Mouse (Mus musculus): ENCODE data around the gene Nsf. TPM values are rescaled to one million over a fixed set of nuclear protein-coding genes. Genes with fewer than 3 reads are reported as not detected.

Gene Nsf
- polyA plus RNA-seq, 1 experiment, result 11.2 TPM

DNA sequence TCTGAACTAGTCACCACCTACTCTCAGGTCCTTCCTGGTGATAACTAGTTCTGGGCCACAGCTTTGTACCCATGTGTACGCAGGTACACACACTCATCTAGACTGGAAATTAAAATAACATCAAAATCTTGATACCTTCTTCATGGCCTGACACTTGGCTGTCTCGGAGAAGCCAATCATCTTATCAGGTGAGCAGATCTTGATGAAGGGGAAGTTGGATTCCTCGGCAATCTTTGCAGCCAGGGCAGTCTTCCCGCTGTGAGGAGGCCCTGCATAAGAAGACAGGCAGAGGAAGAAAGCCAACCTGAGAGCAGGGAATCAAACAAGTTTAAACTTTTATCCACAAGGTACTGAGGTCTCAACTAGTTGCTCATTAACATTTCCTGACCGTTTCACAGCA is 95.1 kb downstream of the Nsf start:
- TF ChIP-seq FLI1 (IDR thresholded peaks at IDR 0.05; ENCODE audit: low read length) (no peak), GATA1 (IDR thresholded peaks at IDR 0.05; ENCODE audit: borderline replicate concordance, low read length) (no peak)
- no peaks in the 10 kb centered on the region for H3K9me3 ChIP-seq
- no peaks in the 10 kb centered on the region for H3K27me3 ChIP-seq (replicated peaks)
- H3K4me3 ChIP-seq (replicated peaks), result no peak overlapping the region
- peaks cover 97% of the 10 kb centered on the region for H3K36me3 ChIP-seq (replicated peaks; ENCODE audit: low read length)
- H3K4me1 ChIP-seq, result peaks cover 11% of the 10 kb centered on the region

DNA sequence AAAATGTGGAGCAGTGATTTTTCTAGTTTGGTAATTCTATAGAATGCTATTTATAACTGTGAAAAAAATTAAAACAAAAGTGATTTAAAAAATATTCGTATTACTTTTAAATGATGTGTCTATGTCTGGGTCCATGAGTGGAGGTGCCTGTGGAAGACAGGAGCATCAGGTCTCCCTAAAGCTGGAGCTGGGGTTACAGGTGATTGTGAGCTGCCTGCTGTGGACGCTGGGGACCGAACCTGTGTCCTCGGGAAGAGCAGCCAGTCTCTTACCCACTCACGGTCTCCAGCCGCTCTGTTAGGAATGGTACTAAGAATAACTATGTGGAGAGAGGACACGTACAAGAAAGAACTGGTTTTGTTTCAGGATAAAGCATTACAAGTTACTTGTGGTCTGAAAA is 97.2 kb downstream of the Nsf start:
- no peaks in the 10 kb centered on the region for H3K27me3 ChIP-seq (replicated peaks)
- H3K9me3 ChIP-seq, result no peaks in the 10 kb centered on the region
- H3K36me3 ChIP-seq (replicated peaks; ENCODE audit: low read length), result peaks cover 99% of the 10 kb centered on the region
- H3K4me3 ChIP-seq (replicated peaks), result no peak overlapping the region
- peaks cover 31% of the 10 kb centered on the region for H3K4me1 ChIP-seq
- TF ChIP-seq GATA1 (IDR thresholded peaks at IDR 0.05; ENCODE audit: borderline replicate concordance, low read length) (no peak), FLI1 (IDR thresholded peaks at IDR 0.05; ENCODE audit: low read length) (no peak)

DNA sequence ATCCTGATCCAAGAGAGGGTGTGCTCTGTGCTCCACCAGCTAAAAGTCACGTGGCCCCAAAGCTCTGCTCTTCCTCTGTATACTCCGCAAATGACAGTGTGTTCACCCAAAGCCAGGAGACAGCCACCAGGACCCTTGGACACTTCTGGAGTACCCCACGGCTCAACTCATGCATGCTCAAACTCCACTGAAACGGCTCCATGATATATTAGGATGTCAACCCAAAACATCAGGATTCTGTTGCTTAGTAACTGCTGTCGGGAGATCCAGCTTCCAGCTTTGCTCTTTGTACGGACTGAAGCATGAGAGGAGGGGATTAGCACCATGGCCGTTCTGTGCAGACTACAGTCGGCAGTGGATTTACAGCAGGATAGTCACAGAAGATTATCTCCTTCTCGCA is 99.6 kb downstream of the Nsf start:
- no peak for TF ChIP-seq GATA1 (IDR thresholded peaks at IDR 0.05; ENCODE audit: borderline replicate concordance, low read length)
- no peaks in the 10 kb centered on the region for H3K9me3 ChIP-seq
- H3K27me3 ChIP-seq (replicated peaks), result no peaks in the 10 kb centered on the region
- H3K4me1 ChIP-seq, result peaks cover 43% of the 10 kb centered on the region
- H3K36me3 ChIP-seq (replicated peaks; ENCODE audit: low read length), result peaks cover 99% of the 10 kb centered on the region
- H3K4me3 ChIP-seq (replicated peaks), result no peak overlapping the region

DNA sequence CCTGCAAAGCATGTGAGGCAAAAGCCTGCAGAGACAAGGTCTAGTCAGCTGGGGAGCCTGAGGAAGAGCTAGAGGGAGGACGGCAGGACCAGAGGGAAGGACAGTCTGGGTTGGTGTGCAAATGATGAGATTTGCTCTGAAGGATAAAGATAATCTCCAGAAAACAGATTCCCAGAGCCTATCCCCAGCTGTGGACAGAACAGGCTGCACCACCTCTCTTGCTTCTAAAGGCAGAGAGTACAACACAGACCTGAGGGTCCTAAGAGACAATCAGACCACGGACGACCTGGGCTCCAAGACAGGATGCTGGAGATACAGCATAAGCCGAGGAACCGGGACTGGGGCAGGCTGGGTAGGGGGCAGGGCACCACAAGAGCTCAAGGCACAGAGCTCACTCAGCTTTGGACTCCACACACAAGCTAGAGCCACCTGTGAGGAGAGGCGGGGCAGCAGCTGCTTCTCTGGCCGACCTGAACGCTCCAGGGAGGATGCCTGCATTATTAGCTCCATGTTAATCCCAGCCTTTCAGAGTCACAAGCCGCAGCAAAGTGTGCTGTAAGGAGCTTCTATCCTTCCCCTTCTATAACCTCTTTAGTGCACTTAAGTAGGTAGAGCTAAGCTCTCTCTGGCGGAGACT is 100.5 kb downstream of the Nsf start:
- Histone ChIP-seq H3K4me3 (replicated peaks) (no peak overlapping the region), H3K4me1 (peaks cover 52% of the 10 kb centered on the region), H3K9me3 (no peaks in the 10 kb centered on the region), H3K27me3 (replicated peaks) (no peaks in the 10 kb centered on the region), H3K36me3 (replicated peaks; ENCODE audit: low read length) (peaks cover 99% of the 10 kb centered on the region)
- TF ChIP-seq GATA1 (IDR thresholded peaks at IDR 0.05; ENCODE audit: borderline replicate concordance, low read length) (no peak), FLI1 (IDR thresholded peaks at IDR 0.05; ENCODE audit: low read length) (no peak)

DNA sequence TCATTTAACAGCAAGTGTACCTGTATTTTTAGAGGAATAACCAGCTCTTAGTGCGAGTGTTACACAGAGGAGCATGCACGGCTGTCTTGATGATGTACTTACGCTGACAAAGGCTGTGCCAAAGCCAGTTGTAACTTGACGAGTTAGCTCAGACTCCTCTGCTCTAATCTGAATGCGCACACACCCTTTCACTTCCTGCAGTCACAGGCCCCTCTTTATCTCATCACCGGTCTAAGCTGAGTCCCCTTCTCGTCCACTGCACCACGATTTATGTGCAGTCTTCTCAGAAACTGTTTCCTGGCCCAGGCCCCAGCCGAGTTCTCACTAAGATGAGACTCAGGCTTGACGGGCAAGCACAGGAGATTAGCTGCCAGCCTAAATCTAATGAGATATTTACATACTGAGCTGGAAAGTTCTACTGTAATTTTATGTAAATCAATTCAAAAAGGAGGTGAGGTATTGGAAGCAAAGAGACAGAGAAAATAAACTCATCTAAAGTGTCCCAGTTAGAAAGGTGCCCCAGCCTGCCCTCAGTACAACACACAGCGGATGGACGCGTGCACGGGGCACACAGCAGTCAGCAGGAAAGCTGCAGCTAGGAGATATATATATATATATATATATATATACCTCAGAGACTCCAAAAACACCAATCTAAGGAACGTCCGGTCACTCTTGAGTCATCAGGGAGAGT is 101.1 kb downstream of the Nsf start:
- Histone ChIP-seq H3K4me1 (peaks cover 55% of the 10 kb centered on the region), H3K27me3 (replicated peaks) (no peaks in the 10 kb centered on the region), H3K36me3 (replicated peaks; ENCODE audit: low read length) (peaks cover 99% of the 10 kb centered on the region), H3K4me3 (replicated peaks) (no peak overlapping the region), H3K9me3 (no peaks in the 10 kb centered on the region)
- TF ChIP-seq GATA1 (IDR thresholded peaks at IDR 0.05; ENCODE audit: borderline replicate concordance, low read length) (no peak), FLI1 (IDR thresholded peaks at IDR 0.05; ENCODE audit: low read length) (no peak)

DNA sequence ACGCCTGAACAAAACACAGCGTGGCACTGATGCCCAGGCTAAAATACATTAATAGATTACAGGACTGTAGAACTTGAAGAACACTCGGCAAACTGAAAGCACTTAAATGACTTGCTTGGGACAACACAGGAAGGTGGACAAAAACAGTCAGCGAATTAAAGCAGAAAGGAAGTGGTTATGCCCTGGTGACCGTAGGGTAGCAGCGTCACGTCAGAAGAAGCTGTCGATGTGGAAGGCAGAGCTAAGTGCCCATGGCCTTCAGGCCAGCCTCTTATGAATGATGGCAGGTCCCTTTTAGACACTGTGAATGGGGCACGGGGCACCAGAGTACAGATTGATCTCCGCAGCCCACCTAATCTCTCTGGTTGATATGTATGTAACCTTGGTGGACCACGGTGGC is 105.6 kb downstream of the Nsf start:
- Histone ChIP-seq H3K36me3 (replicated peaks; ENCODE audit: low read length) (peaks cover 96% of the 10 kb centered on the region), H3K27me3 (replicated peaks) (no peaks in the 10 kb centered on the region), H3K4me1 (peaks cover 40% of the 10 kb centered on the region), H3K4me3 (replicated peaks) (peak overlapping the region; percentile 47), H3K9me3 (no peaks in the 10 kb centered on the region)
- no peak for TF ChIP-seq FLI1 (IDR thresholded peaks at IDR 0.05; ENCODE audit: low read length)
- TF ChIP-seq GATA1 (IDR thresholded peaks at IDR 0.05; ENCODE audit: borderline replicate concordance, low read length), result no peak

DNA sequence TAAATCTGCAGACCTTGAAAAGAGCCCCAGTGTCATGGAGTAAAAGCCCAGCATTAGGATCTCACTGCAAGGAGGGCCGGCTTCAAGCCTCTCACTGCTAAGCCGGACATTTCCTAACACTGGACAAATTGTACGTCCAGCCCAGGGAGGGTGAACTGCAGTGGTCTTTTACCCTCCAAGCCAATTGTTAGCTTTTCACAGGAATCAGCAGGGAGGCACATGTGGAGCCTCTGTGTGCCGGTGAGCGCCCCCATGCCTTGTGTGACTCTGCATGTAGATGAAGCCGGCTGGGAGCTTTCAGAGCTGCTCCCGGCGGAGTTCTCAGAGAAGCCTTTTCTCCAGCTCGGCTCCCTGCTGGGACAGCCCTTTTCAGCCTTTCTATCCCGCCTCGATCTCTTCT is 113.0 kb downstream of the Nsf start:
- TF ChIP-seq FLI1 (IDR thresholded peaks at IDR 0.05; ENCODE audit: low read length), result no peak
- Histone ChIP-seq H3K9me3 (no peaks in the 10 kb centered on the region), H3K4me3 (replicated peaks) (no peak overlapping the region), H3K36me3 (replicated peaks; ENCODE audit: low read length) (peaks cover 91% of the 10 kb centered on the region), H3K4me1 (peaks cover 3% of the 10 kb centered on the region; the same call in 1 of the 2 replicates), H3K27me3 (replicated peaks) (no peaks in the 10 kb centered on the region)

DNA sequence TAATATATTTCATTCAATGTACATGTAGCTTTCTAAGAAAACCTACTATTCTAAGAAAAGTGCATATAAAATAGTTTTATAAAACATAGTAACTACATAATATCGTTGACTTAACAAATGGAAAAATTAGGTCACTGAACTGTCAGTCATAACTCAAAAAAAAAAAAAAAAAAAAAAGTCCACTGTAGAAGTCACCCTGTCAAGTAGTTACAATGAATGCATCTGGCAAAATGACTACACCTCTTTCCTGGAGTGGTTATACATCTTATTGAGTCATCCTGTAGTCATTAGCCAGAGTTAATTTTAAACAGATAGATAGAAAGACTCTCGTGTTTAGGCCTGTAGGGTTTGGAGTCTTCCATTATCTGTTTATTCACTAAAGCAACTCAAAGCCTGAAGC is 114.9 kb downstream of the Nsf start:
- peaks cover 91% of the 10 kb centered on the region for H3K36me3 ChIP-seq (replicated peaks; ENCODE audit: low read length)
- no peaks in the 10 kb centered on the region for H3K9me3 ChIP-seq
- no peak overlapping the region for H3K4me3 ChIP-seq (replicated peaks)
- peaks cover 3% of the 10 kb centered on the region; the same call in 1 of the 2 replicates for H3K4me1 ChIP-seq
- no peak for TF ChIP-seq GATA1 (IDR thresholded peaks at IDR 0.05; ENCODE audit: borderline replicate concordance, low read length)
- no peak for TF ChIP-seq FLI1 (IDR thresholded peaks at IDR 0.05; ENCODE audit: low read length)
- no peaks in the 10 kb centered on the region for H3K27me3 ChIP-seq (replicated peaks)

DNA sequence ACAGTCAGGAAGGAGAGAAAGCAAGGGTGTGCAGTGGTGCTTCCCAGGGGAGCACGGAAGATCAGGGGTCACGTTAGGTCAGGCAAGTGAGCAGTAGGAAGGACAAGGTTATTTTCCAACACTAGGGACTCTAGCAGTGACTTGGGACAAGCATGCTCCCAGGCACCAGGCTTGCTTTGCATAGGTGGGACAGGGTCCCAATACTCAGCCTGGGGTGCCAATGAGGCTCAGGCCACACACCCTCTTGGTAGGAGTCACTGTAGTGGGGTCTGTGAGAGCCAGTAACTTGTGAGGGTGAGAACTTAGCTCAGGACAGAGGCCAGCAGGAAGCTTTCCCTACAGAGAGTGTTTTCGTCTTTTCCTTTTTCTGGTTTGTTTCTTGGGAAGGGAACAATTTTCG is 121.5 kb downstream of the Nsf start:
- no peaks in the 10 kb centered on the region for H3K9me3 ChIP-seq
- no peaks in the 10 kb centered on the region for H3K4me1 ChIP-seq
- H3K36me3 ChIP-seq (replicated peaks; ENCODE audit: low read length), result peaks cover 98% of the 10 kb centered on the region

DNA sequence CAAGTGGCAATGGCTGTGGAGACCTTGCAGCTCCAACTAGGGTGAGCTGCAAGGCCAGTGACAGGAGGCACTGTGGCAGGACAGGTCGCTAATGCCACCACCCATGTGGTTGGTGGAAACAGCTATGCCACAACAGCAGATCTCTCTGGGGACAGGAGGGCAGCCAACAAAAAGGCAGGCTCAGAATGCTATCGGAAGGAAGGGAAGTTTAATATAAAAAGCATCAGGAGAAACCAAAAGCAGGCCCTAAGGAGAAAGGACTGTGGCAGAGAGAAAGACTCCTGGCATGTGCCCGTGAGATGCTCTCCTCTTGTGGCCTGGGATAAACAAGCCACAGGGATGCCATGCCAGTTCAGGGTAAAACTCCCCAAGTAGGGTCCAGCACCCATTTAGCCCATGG is 122.1 kb downstream of the Nsf start:
- Histone ChIP-seq H3K36me3 (replicated peaks; ENCODE audit: low read length) (peaks cover 98% of the 10 kb centered on the region), H3K4me3 (replicated peaks) (no peak overlapping the region), H3K9me3 (no peaks in the 10 kb centered on the region), H3K27me3 (replicated peaks) (no peaks in the 10 kb centered on the region), H3K4me1 (no peaks in the 10 kb centered on the region)
- TF ChIP-seq GATA1 (IDR thresholded peaks at IDR 0.05; ENCODE audit: borderline replicate concordance, low read length) (no peak), FLI1 (IDR thresholded peaks at IDR 0.05; ENCODE audit: low read length) (no peak)

More for the DNA sequence above, 121.5 kb downstream of the Nsf start:
- H3K4me3 ChIP-seq (replicated peaks), result no peak overlapping the region
- H3K27me3 ChIP-seq (replicated peaks), result no peaks in the 10 kb centered on the region
- TF ChIP-seq FLI1 (IDR thresholded peaks at IDR 0.05; ENCODE audit: low read length) (no peak), GATA1 (IDR thresholded peaks at IDR 0.05; ENCODE audit: borderline replicate concordance, low read length) (no peak)

Data from megakaryocyte, embryonic 14.5 days (primary cell).